Mouse (Mus musculus) lung, postnatal 0 days (tissue): ENCODE results near the gene Olfr1323. TPM values are rescaled to one million over a fixed set of nuclear protein-coding genes. Genes with fewer than 3 reads are reported as not detected.

Experiments
- ATAC-seq: fragments of 200-750 bp; cut with Nextera tagmentation; 2 replicates; pipeline ENCODE4 v1.8.0; 2017; ENCODE audit warnings: moderate library complexity
- DNase-seq: peaks from one replicate; pipeline ENCODE4 v3.0.0-alpha.2; 2016; ENCODE audit warnings: low spot score
- H3K27ac ChIP-seq: fragments of 300-500 bp; sonication (generic); 2 replicates; pipeline ENCODE4 v1.5.1; 2014; ENCODE audit warnings: antibody characterized with exemption, mild to moderate bottlenecking, low read length, mixed read lengths
- H3K27me3 ChIP-seq: fragments of 300-500 bp; sonication (generic); replicated peaks from 2 replicates; pipeline ENCODE4 v1.6.1; 2014; ENCODE audit warnings: low read length, mixed read lengths; ENCODE audit not compliant: insufficient read depth
- H3K36me3 ChIP-seq: fragments of 300-500 bp; sonication (generic); 2 replicates; pipeline ENCODE4 v1.6.1; 2014; ENCODE audit warnings: low read length, mixed read lengths; ENCODE audit not compliant: insufficient read depth
- H3K4me1 ChIP-seq: fragments of 300-500 bp; sonication (generic); 2 replicates; pipeline ENCODE4 v1.6.1; 2014; ENCODE audit warnings: antibody characterized with exemption, low read depth, low read length, mixed read lengths; ENCODE audit not compliant: insufficient read depth
- H3K4me2 ChIP-seq: fragments of 300-500 bp; sonication (generic); replicated peaks from 2 replicates; pipeline ENCODE4 v1.6.1; 2014; ENCODE audit warnings: low read depth, mild to moderate bottlenecking, low read length, moderate library complexity, mixed read lengths
- H3K4me3 ChIP-seq: fragments of 300-500 bp; sonication (generic); 2 replicates; pipeline ENCODE4 v1.5.1; 2014; ENCODE audit warnings: low read depth, low read length
- H3K9ac ChIP-seq: fragments of 300-500 bp; sonication (generic); replicated peaks from 2 replicates; pipeline ENCODE4 v1.6.1; 2014; ENCODE audit warnings: low read depth, mild to moderate bottlenecking
- H3K9me3 ChIP-seq: fragments of 300-500 bp; sonication (generic); 2 replicates; pipeline ENCODE4 v1.6.1; 2016; ENCODE audit warnings: low read length, mixed read lengths
- CTCF ChIP-seq: IDR thresholded peaks from 2 replicates; pipeline ENCODE4 v1.5.1; 2016; ENCODE audit warnings: antibody characterized with exemption, mild to moderate bottlenecking
- EP300 ChIP-seq: IDR thresholded peaks from 2 replicates; pipeline ENCODE4 v1.6.1; 2016; ENCODE audit warnings: antibody characterized with exemption, mild to moderate bottlenecking, control low read depth
- WGBS: fragments of 180-500 bp; shearing (Covaris S2); extraction: QIAGEN DNeasy Blood & Tissue Kit; methylation state at CpG from one replicate; pipeline ENCODE4 v1.1.7; 2014; 5-methylcytosine and 5-hydroxymethylcytosine counted together
- polyA plus RNA-seq: library from polyadenylated mRNA; unstranded; fragments of >200 nt; fragmentation: Nextera tagmentation; extraction: Ambion mirVana; gene quantifications from 2 replicates; pipeline ENCODE4 v1.2.1, GENCODE M21; 2015

Olfr1323 gene
- polyA plus RNA-seq = not detected in 2 replicates

GRCm38 (mm10) chrX:50019259-50019658 lies at the start of gene Olfr1323:
TSS of gene Olfr1323 (minus strand) at chrX:50019359.
- TF ChIP-seq EP300 (no peak), CTCF (no peak)
- Histone ChIP-seq H3K9me3 (no peaks in the 10 kb centered on the region), H3K4me1 (no peaks in the 10 kb centered on the region), H3K36me3 (no peaks in the 10 kb centered on the region), H3K9ac (no peak within 1 kb of the TSS), H3K4me2 (no peak within 1 kb of the TSS), H3K27me3 (no peaks in the 10 kb centered on the region), H3K4me3 (no peak within 1 kb of the TSS), H3K27ac (no peak within 1 kb of the TSS)
- no peak for ATAC-seq
- DNase-seq = no peak
- WGBS = 73% methylated on average over 1 of the region's 1 CpGs

GRCm38 (mm10) chrX:50012242-50012641 lies 6.9 kb downstream of the Olfr1323 start:
- Histone ChIP-seq H3K4me1 (no peaks in the 10 kb centered on the region), H3K4me3 (no peak overlapping the region), H3K27me3 (no peaks in the 10 kb centered on the region), H3K36me3 (no peaks in the 10 kb centered on the region), H3K27ac (no peak overlapping the region), H3K4me2 (no peak overlapping the region), H3K9ac (no peak overlapping the region), H3K9me3 (no peaks in the 10 kb centered on the region)
- no peak for DNase-seq
- no peak for ATAC-seq
- WGBS = 29% methylated on average over 4 of the region's 4 CpGs
- no peak for TF ChIP-seq CTCF
- no peak for TF ChIP-seq EP300

Other genes with a start within 250 kb of the Olfr1323 start
- 3.5 and 3.9 TPM in 2 replicates for gene Igsf1, start 221.6 kb downstream of the Olfr1323 start, polyA plus RNA-seq
- not detected in 2 replicates for gene Olfr1322, start 127.9 kb downstream of the Olfr1323 start, polyA plus RNA-seq